Mouse (Mus musculus) liver, adult 2 months (tissue): ENCODE measurements around the gene Scn3a. TPM values are rescaled to one million over a fixed set of nuclear protein-coding genes. Genes with fewer than 3 reads are reported as not detected.

Experiments used
- DNase-seq: peaks from one replicate; pipeline ENCODE4 v3.0.0-alpha.2; 2011; ENCODE audit warnings: low read depth, low spot score; ENCODE audit errors: extremely low read depth
- H3K27ac ChIP-seq: fragments of 200-500 bp; replicated peaks from 2 replicates; pipeline ENCODE4 v1.5.1; 2012; ENCODE audit warnings: low read depth, mild to moderate bottlenecking, control low read depth, inconsistent platforms, low read length; ENCODE audit not compliant: insufficient read depth
- H3K27me3 ChIP-seq: fragments of 200-500 bp; 2 replicates; pipeline ENCODE4 v1.6.1; 2012; ENCODE audit warnings: mild to moderate bottlenecking, moderate library complexity, low read length, inconsistent platforms; ENCODE audit not compliant: control insufficient read depth, insufficient read depth
- H3K36me3 ChIP-seq: fragments of 200-500 bp; 2 replicates; pipeline ENCODE4 v1.6.1; 2012; ENCODE audit warnings: low read length, inconsistent platforms; ENCODE audit not compliant: control insufficient read depth, insufficient read depth
- H3K4me1 ChIP-seq: fragments of 200-500 bp; 2 replicates; pipeline ENCODE4 v1.6.1; 2011; ENCODE audit warnings: low read length; ENCODE audit not compliant: control insufficient read depth, insufficient read depth
- H3K4me3 ChIP-seq: fragments of 200-500 bp; 2 replicates; pipeline ENCODE4 v1.5.1; 2011; ENCODE audit warnings: low read depth, mild to moderate bottlenecking, control low read depth, low read length, moderate library complexity; ENCODE audit not compliant: insufficient read depth
- H3K79me2 ChIP-seq: fragments of 200-500 bp; 2 replicates; pipeline ENCODE4 v1.6.1; 2012; ENCODE audit warnings: inconsistent platforms, mild to moderate bottlenecking, low read length, moderate library complexity; ENCODE audit not compliant: control insufficient read depth, insufficient read depth
- H3K9ac ChIP-seq: fragments of 200-500 bp; 2 replicates; pipeline ENCODE4 v1.6.1; 2012; ENCODE audit warnings: low read depth, mild to moderate bottlenecking, control low read depth, inconsistent platforms, low read length
- CTCF ChIP-seq: fragments of 200-500 bp; IDR thresholded peaks from 2 replicates; pipeline ENCODE4 v1.5.1; 2011; ENCODE audit warnings: low read depth, low read length, control low read depth
- POLR2A ChIP-seq: fragments of 200-500 bp; IDR thresholded peaks from 2 replicates; pipeline ENCODE4 v1.6.1; 2011; ENCODE audit warnings: low read length, control low read depth; ENCODE audit not compliant: insufficient read depth; ENCODE audit errors: extremely low read depth
- WGBS: fragments of 180-500 bp; shearing (Covaris S2); methylation state at CpG from one replicate; pipeline ENCODE4 v1.1.7; 2018; 5-methylcytosine and 5-hydroxymethylcytosine counted together
- polyA plus RNA-seq: library from polyadenylated mRNA; depleted of rRNA; stranded (reverse); fragments of >200 nt; gene quantifications from 2 replicates; pipeline ENCODE4 v1.2.3, GENCODE M21; 2012
- total RNA-seq: library from RNA; depleted of rRNA; stranded (reverse); fragments of >200 nt; gene quantifications from 2 replicates; pipeline ENCODE4 v1.2.3, GENCODE M21; 2014

Scn3a gene
- total and polyA plus RNA-seq, 2 experiments: 0.05 to 0.18 TPM

- no peak overlapping the region for H3K9ac ChIP-seq
- H3K27me3 ChIP-seq: no peaks in the 10 kb centered on the region
- no peak overlapping the region for H3K4me3 ChIP-seq
- WGBS: 29% methylated on average over 3 of the region's 3 CpGs
- TF ChIP-seq CTCF (no peak), POLR2A (no peak)
- no peak overlapping the region for H3K27ac ChIP-seq
- H3K36me3 ChIP-seq: no peaks in the 10 kb centered on the region
- H3K4me1 ChIP-seq: peaks cover 7% of the 10 kb centered on the region
- peak; percentile 15 for DNase-seq
- no peaks in the 10 kb centered on the region for H3K79me2 ChIP-seq
Measured at GRCm38 (mm10) chr2:65557719-65558118, 9.7 kb downstream of the Scn3a start.

- Histone ChIP-seq H3K9ac (0 out of 2 replicates have a peak overlapping the region, but pooled peaks have one; percentile 6), H3K27ac (no peak overlapping the region), H3K4me3 (no peak overlapping the region; the same call in 1 of the 2 replicates), H3K36me3 (no peaks in the 10 kb centered on the region), H3K27me3 (no peaks in the 10 kb centered on the region), H3K4me1 (peaks cover 10% of the 10 kb centered on the region), H3K79me2 (no peaks in the 10 kb centered on the region)
- TF ChIP-seq POLR2A (no peak), CTCF (no peak)
- peak; percentile 83 for DNase-seq
- 20% methylated on average over 7 of the region's 7 CpGs for WGBS
Measured at GRCm38 (mm10) chr2:65554662-65555061, 12.8 kb downstream of the Scn3a start.

DNA sequence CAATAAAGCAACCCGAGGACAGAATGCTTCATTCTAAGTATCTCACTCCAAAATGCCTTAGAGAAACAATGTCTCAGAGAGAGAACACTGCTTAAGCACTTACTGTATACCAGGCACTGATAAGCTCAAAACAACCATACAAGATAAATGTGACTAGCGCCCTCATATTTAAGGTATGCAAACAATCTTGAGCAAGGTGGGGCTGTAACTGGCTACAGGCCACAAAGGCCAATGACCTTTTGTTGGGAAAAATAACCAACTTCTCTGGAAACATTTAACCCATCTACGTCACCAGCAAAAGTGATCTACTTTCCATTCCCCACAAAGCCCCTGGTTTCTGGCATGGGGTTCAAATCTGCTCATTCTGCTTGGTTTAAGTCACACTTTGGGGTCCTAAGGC, 14.0 kb downstream of the Scn3a start:
- DNase-seq: peak; percentile 51
- Histone ChIP-seq H3K9ac (no peak overlapping the region), H3K36me3 (no peaks in the 10 kb centered on the region), H3K4me1 (peaks cover 17% of the 10 kb centered on the region), H3K4me3 (no peak overlapping the region), H3K27me3 (no peaks in the 10 kb centered on the region), H3K27ac (no peak overlapping the region), H3K79me2 (no peaks in the 10 kb centered on the region)
- TF ChIP-seq CTCF (no peak), POLR2A (no peak)
- WGBS: 46% methylated on average over 3 of the region's 3 CpGs

DNA sequence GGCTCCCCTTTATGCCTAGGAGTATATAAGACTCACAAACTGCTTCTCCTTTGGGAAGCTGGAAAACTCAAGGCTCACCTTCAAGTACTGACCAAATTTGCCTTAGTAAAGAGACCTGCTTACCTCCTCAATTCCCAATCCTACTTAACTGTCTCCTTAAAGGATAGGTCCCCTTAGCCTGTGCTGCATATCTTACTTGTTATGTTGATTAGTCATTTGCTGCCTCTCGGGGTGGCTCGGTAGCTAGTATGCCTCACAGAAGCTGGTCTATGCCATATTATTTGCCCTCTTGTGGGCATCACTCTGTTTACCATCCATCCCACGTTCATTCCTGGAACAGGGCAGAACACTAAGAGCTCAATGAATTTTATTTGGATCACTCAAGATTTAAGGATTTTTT, 14.7 kb downstream of the Scn3a start:
- TF ChIP-seq CTCF (no peak), POLR2A (no peak)
- no peak overlapping the region for H3K27ac ChIP-seq
- WGBS: 38% methylated on average over 3 of the region's 3 CpGs

DNA sequence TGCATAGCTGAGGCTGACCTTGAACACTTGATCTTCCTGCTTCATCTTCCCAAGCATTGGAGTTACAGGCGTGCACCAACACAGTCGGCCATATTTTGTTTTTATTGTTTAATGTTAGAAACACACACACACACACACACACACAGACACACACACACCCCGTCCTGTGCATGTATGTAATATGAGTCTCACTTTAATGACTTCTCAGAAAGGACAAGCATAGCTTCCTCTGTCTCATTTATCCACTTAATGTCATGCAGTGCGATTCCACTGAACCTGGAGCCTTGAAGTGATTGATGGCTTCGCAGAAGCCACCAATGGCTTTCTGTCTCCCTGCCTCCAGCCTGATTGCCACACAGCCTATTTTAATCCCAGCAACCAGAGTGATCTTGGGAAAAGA, 15.2 kb downstream of the Scn3a start:
- Histone ChIP-seq H3K36me3 (no peaks in the 10 kb centered on the region), H3K79me2 (no peaks in the 10 kb centered on the region), H3K27ac (no peak overlapping the region), H3K9ac (no peak overlapping the region), H3K27me3 (no peaks in the 10 kb centered on the region), H3K4me3 (no peak overlapping the region), H3K4me1 (peaks cover 24% of the 10 kb centered on the region)
- DNase-seq: no peak
- WGBS: 65% methylated on average over 5 of the region's 5 CpGs
- no peak for TF ChIP-seq CTCF
- no peak for TF ChIP-seq POLR2A

More for the DNA sequence above, 14.7 kb downstream of the Scn3a start:
- Histone ChIP-seq H3K9ac (no peak overlapping the region), H3K36me3 (no peaks in the 10 kb centered on the region), H3K79me2 (no peaks in the 10 kb centered on the region), H3K27me3 (no peaks in the 10 kb centered on the region), H3K4me3 (no peak overlapping the region), H3K4me1 (peaks cover 21% of the 10 kb centered on the region)
- DNase-seq: no peak

DNA sequence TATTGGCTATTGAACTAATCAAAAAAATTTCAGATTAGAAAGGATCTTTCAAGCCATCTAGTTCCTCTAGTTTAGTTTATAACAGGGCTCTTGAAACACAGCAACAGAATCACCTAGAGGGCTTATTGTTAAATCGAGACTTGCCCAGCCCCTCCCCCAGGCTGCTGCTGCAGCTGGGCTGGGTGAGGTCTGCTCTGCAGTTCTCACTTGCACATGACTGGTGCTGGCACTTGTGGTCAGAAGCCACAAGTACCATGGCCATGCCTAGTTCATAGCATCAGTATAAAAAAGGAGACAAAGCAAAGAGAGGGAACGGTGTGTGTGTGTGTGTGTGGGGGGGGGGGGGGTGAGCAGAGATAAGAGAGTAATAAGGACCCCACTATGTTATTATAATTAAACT, 15.7 kb downstream of the Scn3a start:
- Histone ChIP-seq H3K9ac (no peak overlapping the region), H3K27me3 (no peaks in the 10 kb centered on the region), H3K4me1 (peaks cover 27% of the 10 kb centered on the region), H3K36me3 (no peaks in the 10 kb centered on the region), H3K4me3 (no peak overlapping the region), H3K27ac (no peak overlapping the region), H3K79me2 (no peaks in the 10 kb centered on the region)
- TF ChIP-seq POLR2A: no peak
- TF ChIP-seq CTCF: no peak
- DNase-seq: no peak
- WGBS: 62% methylated on average over 2 of the region's 2 CpGs
